Mouse (Mus musculus) neural tube, embryonic 12.5 days (tissue): ENCODE results near the gene Gm7347. TPM values are rescaled to one million over a fixed set of nuclear protein-coding genes. Genes with fewer than 3 reads are reported as not detected.

Experiments used
- polyA plus RNA-seq: library from polyadenylated mRNA; unstranded; fragments of >200 nt; fragmentation: Nextera tagmentation; extraction: Ambion mirVana; gene quantifications from 2 replicates; pipeline ENCODE4 v1.2.1, GENCODE M21; 2016

Gene Gm7347
- polyA plus RNA-seq, 1 experiment from 2014 or later, result 0.06 TPM

Other genes with a start within 250 kb of the Gm7347 start
- gene Gm21663, start 116.2 kb downstream of the Gm7347 start, polyA plus RNA-seq, result not detected in 2 replicates
- 0.09 TPM in 1 of 2 replicates, not detected in the other for gene Gm21671, start 104.2 kb downstream of the Gm7347 start, polyA plus RNA-seq
- gene Gm21680, start 85.9 kb downstream of the Gm7347 start, polyA plus RNA-seq, result 0.06 TPM in 1 of 2 replicates, not detected in the other
- not detected in 2 replicates for gene Gm21698, start 69.9 kb downstream of the Gm7347 start, polyA plus RNA-seq
- gene Gm1979, start 53.8 kb downstream of the Gm7347 start, polyA plus RNA-seq, result not detected in 2 replicates
- gene Gm5862, start 35.7 kb downstream of the Gm7347 start, polyA plus RNA-seq, result not detected in 2 replicates
- gene Speer4a, start 19.0 kb downstream of the Gm7347 start, polyA plus RNA-seq, result not detected in 2 replicates
- gene Gm10471, start 30.7 kb upstream of the Gm7347 start, polyA plus RNA-seq, result not detected in 2 replicates
- not detected in 2 replicates for gene 5031410I06Rik, start 46.8 kb upstream of the Gm7347 start, polyA plus RNA-seq
- 0.13 TPM in 1 of 2 replicates, not detected in the other for gene Gm10220, start 62.8 kb upstream of the Gm7347 start, polyA plus RNA-seq
- gene Gm7361, start 199.1 kb upstream of the Gm7347 start, polyA plus RNA-seq, result not detected in 2 replicates